Mouse (Mus musculus): ENCODE measurements at regions not wholly inside any gene's neighbourhood (a gene's known extent, or its start where the extent isn't known, plus 50 kb on each side); places are given as distances from the start of the nearest gene placed in this dataset.

GRCm38 (mm10) chr5:74877595-74877994, 167.0 kb downstream of the Chic2 start:
- DNase-seq (ENCODE audit: low spot score) = no peak
- H3K9ac ChIP-seq (replicated peaks; ENCODE audit: low read depth, low read length) = no peak overlapping the region
- TF ChIP-seq CTCF (IDR thresholded peaks at IDR 0.05; ENCODE audit: low read depth) = no peak
- no peaks in the 10 kb centered on the region for H3K4me1 ChIP-seq (ENCODE audit: control insufficient read depth, insufficient read depth)
- no peaks in the 10 kb centered on the region for H3K36me3 ChIP-seq (replicated peaks; ENCODE audit: control insufficient read depth, insufficient read depth, low read length)
- H3K4me2 ChIP-seq (ENCODE audit: low read depth, low read length) = no peak overlapping the region
- no peak overlapping the region for H3K27ac ChIP-seq (ENCODE audit: low read depth)
- WGBS = 42% methylated on average over 5 of the region's 5 CpGs
- no peaks in the 10 kb centered on the region for H3K9me3 ChIP-seq (replicated peaks; ENCODE audit: control insufficient read depth, low read length)
- no peak overlapping the region for H3K4me3 ChIP-seq (ENCODE audit: low read depth, low read length)
- no peaks in the 10 kb centered on the region for H3K27me3 ChIP-seq (ENCODE audit: control insufficient read depth, insufficient read depth, low read length)
- ATAC-seq (ENCODE audit: insufficient read depth, low read depth) = no peak

- DNase-seq (ENCODE audit: low spot score) = no peak
- no peak overlapping the region for H3K27ac ChIP-seq (ENCODE audit: low read depth)
- WGBS = 51% methylated on average over 6 of the region's 6 CpGs
- ATAC-seq (ENCODE audit: insufficient read depth, low read depth) = no peak
- no peak overlapping the region for H3K9ac ChIP-seq (replicated peaks; ENCODE audit: low read depth, low read length)
- no peak overlapping the region for H3K4me3 ChIP-seq (ENCODE audit: low read depth, low read length)
- TF ChIP-seq CTCF (IDR thresholded peaks at IDR 0.05; ENCODE audit: low read depth) = no peak
- TF ChIP-seq EP300 (IDR thresholded peaks at IDR 0.05; ENCODE audit: low read depth) = no peak
- no peaks in the 10 kb centered on the region for H3K27me3 ChIP-seq (ENCODE audit: control insufficient read depth, insufficient read depth, low read length)
- H3K9me3 ChIP-seq (replicated peaks; ENCODE audit: control insufficient read depth, low read length) = no peaks in the 10 kb centered on the region
- H3K4me2 ChIP-seq (ENCODE audit: low read depth, low read length) = no peak overlapping the region
- no peaks in the 10 kb centered on the region for H3K4me1 ChIP-seq (ENCODE audit: control insufficient read depth, insufficient read depth)
- no peaks in the 10 kb centered on the region for H3K36me3 ChIP-seq (replicated peaks; ENCODE audit: control insufficient read depth, insufficient read depth, low read length)
Measured at GRCm38 (mm10) chr5:74877185-74877584, 167.4 kb downstream of the Chic2 start.

- TF ChIP-seq CTCF (IDR thresholded peaks at IDR 0.05; ENCODE audit: low read depth) = no peak
- TF ChIP-seq EP300 (IDR thresholded peaks at IDR 0.05; ENCODE audit: low read depth) = no peak
- ATAC-seq (ENCODE audit: insufficient read depth, low read depth) = no peak
- no peak overlapping the region for H3K4me3 ChIP-seq (ENCODE audit: low read depth, low read length)
- no peak overlapping the region for H3K4me2 ChIP-seq (ENCODE audit: low read depth, low read length)
- no peak for DNase-seq (ENCODE audit: low spot score)
- no peaks in the 10 kb centered on the region for H3K36me3 ChIP-seq (replicated peaks; ENCODE audit: control insufficient read depth, insufficient read depth, low read length)
- no peak overlapping the region for H3K9ac ChIP-seq (replicated peaks; ENCODE audit: low read depth, low read length)
- H3K4me1 ChIP-seq (ENCODE audit: control insufficient read depth, insufficient read depth) = no peaks in the 10 kb centered on the region
- 48% methylated on average over 6 of the region's 6 CpGs for WGBS
- H3K9me3 ChIP-seq (replicated peaks; ENCODE audit: control insufficient read depth, low read length) = no peaks in the 10 kb centered on the region
- no peaks in the 10 kb centered on the region for H3K27me3 ChIP-seq (ENCODE audit: control insufficient read depth, insufficient read depth, low read length)
- no peak overlapping the region for H3K27ac ChIP-seq (ENCODE audit: low read depth)
Measured at GRCm38 (mm10) chr5:74874691-74875090, 169.9 kb downstream of the Chic2 start.

- Histone ChIP-seq H3K36me3 (replicated peaks; ENCODE audit: control insufficient read depth, insufficient read depth, low read length) (no peaks in the 10 kb centered on the region), H3K27ac (ENCODE audit: low read depth) (no peak overlapping the region), H3K27me3 (ENCODE audit: control insufficient read depth, insufficient read depth, low read length) (no peaks in the 10 kb centered on the region), H3K4me3 (ENCODE audit: low read depth, low read length) (no peak overlapping the region), H3K9ac (replicated peaks; ENCODE audit: low read depth, low read length) (no peak overlapping the region), H3K9me3 (replicated peaks; ENCODE audit: control insufficient read depth, low read length) (no peaks in the 10 kb centered on the region), H3K4me2 (ENCODE audit: low read depth, low read length) (no peak overlapping the region), H3K4me1 (ENCODE audit: control insufficient read depth, insufficient read depth) (no peaks in the 10 kb centered on the region)
- DNase-seq (ENCODE audit: low spot score) = no peak
- ATAC-seq (ENCODE audit: insufficient read depth, low read depth) = no peak
- 59% methylated on average over 12 of the region's 12 CpGs for WGBS
- TF ChIP-seq EP300 (IDR thresholded peaks at IDR 0.05; ENCODE audit: low read depth) = no peak
- TF ChIP-seq CTCF (IDR thresholded peaks at IDR 0.05; ENCODE audit: low read depth) = no peak
Measured at GRCm38 (mm10) chr5:74870615-74871014, 167.9 kb upstream of the Lnx1 start.

- no peak for TF ChIP-seq CTCF (IDR thresholded peaks at IDR 0.05; ENCODE audit: low read depth)
- TF ChIP-seq EP300 (IDR thresholded peaks at IDR 0.05; ENCODE audit: low read depth) = no peak
- no peak for ATAC-seq (ENCODE audit: insufficient read depth, low read depth)
- no peak for DNase-seq (ENCODE audit: low spot score)
- WGBS = 89% methylated on average over 11 of the region's 11 CpGs
- Histone ChIP-seq H3K4me2 (ENCODE audit: low read depth, low read length) (no peak overlapping the region), H3K4me1 (ENCODE audit: control insufficient read depth, insufficient read depth) (no peaks in the 10 kb centered on the region), H3K9me3 (replicated peaks; ENCODE audit: control insufficient read depth, low read length) (no peaks in the 10 kb centered on the region), H3K4me3 (ENCODE audit: low read depth, low read length) (no peak overlapping the region), H3K27ac (ENCODE audit: low read depth) (no peak overlapping the region), H3K27me3 (ENCODE audit: control insufficient read depth, insufficient read depth, low read length) (0 out of 2 replicates have a peak, but pooled peaks cover 3% of the 10 kb centered on the region), H3K9ac (replicated peaks; ENCODE audit: low read depth, low read length) (no peak overlapping the region), H3K36me3 (replicated peaks; ENCODE audit: control insufficient read depth, insufficient read depth, low read length) (no peaks in the 10 kb centered on the region)
Measured at GRCm38 (mm10) chr5:74867113-74867785, 164.5 kb upstream of the Lnx1 start.

GRCm38 (mm10) chr5:74866697-74867096, 164.0 kb upstream of the Lnx1 start:
- H3K36me3 ChIP-seq (replicated peaks; ENCODE audit: control insufficient read depth, insufficient read depth, low read length) = no peaks in the 10 kb centered on the region
- H3K9ac ChIP-seq (replicated peaks; ENCODE audit: low read depth, low read length) = no peak overlapping the region
- ATAC-seq (ENCODE audit: insufficient read depth, low read depth) (no peak), DNase-seq (ENCODE audit: low spot score) (no peak)
- no peaks in the 10 kb centered on the region for H3K9me3 ChIP-seq (replicated peaks; ENCODE audit: control insufficient read depth, low read length)
- no peak overlapping the region for H3K4me2 ChIP-seq (ENCODE audit: low read depth, low read length)
- TF ChIP-seq CTCF (IDR thresholded peaks at IDR 0.05; ENCODE audit: low read depth) (no peak), EP300 (IDR thresholded peaks at IDR 0.05; ENCODE audit: low read depth) (no peak)
- 0 out of 2 replicates have a peak, but pooled peaks cover 3% of the 10 kb centered on the region for H3K27me3 ChIP-seq (ENCODE audit: control insufficient read depth, insufficient read depth, low read length)
- H3K4me1 ChIP-seq (ENCODE audit: control insufficient read depth, insufficient read depth) = no peaks in the 10 kb centered on the region
- no peak overlapping the region for H3K4me3 ChIP-seq (ENCODE audit: low read depth, low read length)
- H3K27ac ChIP-seq (ENCODE audit: low read depth) = no peak overlapping the region
- 15% methylated on average over 7 of the region's 7 CpGs for WGBS

Data from heart, postnatal 0 days (tissue).